Mouse (Mus musculus): ENCODE measurements around the gene Homez. TPM values are rescaled to one million over a fixed set of nuclear protein-coding genes. Genes with fewer than 3 reads are reported as not detected.

Homez gene
- polyA plus RNA-seq, 1 experiment from 2014 or later, result 10.6 TPM

- H3K4me3 ChIP-seq (replicated peaks), result no peak overlapping the region
- H3K27me3 ChIP-seq (replicated peaks), result no peaks in the 10 kb centered on the region
- no peaks in the 10 kb centered on the region for H3K9me3 ChIP-seq (replicated peaks)
- no peaks in the 10 kb centered on the region for H3K36me3 ChIP-seq
- peaks cover 10% of the 10 kb centered on the region for H3K4me1 ChIP-seq
- WGBS, result 64% methylated on average over 3 of the region's 3 CpGs
- no peak overlapping the region for H3K27ac ChIP-seq (replicated peaks)
- H3K4me2 ChIP-seq, result no peak overlapping the region
- no peak for ATAC-seq (ENCODE audit: low FRiP score)
- H3K9ac ChIP-seq (replicated peaks), result no peak overlapping the region
These were observed 4.5 kb downstream of the Homez start for GRCm38 (mm10) chr14:54866268-54866667.

DNA sequence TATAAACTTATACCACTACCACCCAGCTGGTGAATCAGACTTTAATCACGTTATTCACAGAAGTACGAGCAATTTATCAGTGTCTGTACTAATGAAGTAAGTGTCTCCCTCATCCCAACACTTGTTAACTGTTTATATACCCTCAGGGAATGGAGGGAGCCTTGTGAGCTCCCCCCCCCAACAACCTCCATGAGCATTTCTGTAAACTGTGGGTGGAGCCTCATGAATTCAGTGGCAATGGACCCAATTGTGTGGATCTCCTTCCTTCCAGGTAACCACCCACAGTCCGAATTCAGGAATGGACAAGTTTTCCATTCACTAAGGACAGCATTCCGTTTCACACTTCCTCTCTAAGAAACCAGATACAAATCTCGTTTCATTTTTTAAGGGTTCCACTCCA, 5.1 kb downstream of the Homez start:
- Histone ChIP-seq H3K27ac (replicated peaks) (no peak overlapping the region), H3K4me2 (no peak overlapping the region), H3K4me3 (replicated peaks) (no peak overlapping the region), H3K36me3 (no peaks in the 10 kb centered on the region), H3K9ac (replicated peaks) (no peak overlapping the region), H3K9me3 (replicated peaks) (no peaks in the 10 kb centered on the region), H3K27me3 (replicated peaks) (no peaks in the 10 kb centered on the region), H3K4me1 (peaks cover 10% of the 10 kb centered on the region)
- WGBS, result 85% methylated on average over 5 of the region's 5 CpGs
- no peak for ATAC-seq (ENCODE audit: low FRiP score)

- Histone ChIP-seq H3K36me3 (no peaks in the 10 kb centered on the region), H3K4me3 (replicated peaks) (peak overlapping the region; percentile 97), H3K27ac (replicated peaks) (peak overlapping the region; percentile 86), H3K4me1 (peaks cover 10% of the 10 kb centered on the region), H3K27me3 (replicated peaks) (no peaks in the 10 kb centered on the region), H3K9me3 (replicated peaks) (no peaks in the 10 kb centered on the region), H3K4me2 (peak overlapping the region; percentile 86), H3K9ac (replicated peaks) (peak overlapping the region; percentile 96)
- 16% methylated on average over 21 of the region's 21 CpGs for WGBS
- ATAC-seq (ENCODE audit: low FRiP score), result peak; percentile 23
These were observed 6.3 kb downstream of the Homez start for GRCm38 (mm10) chr14:54864313-54865036.

DNA sequence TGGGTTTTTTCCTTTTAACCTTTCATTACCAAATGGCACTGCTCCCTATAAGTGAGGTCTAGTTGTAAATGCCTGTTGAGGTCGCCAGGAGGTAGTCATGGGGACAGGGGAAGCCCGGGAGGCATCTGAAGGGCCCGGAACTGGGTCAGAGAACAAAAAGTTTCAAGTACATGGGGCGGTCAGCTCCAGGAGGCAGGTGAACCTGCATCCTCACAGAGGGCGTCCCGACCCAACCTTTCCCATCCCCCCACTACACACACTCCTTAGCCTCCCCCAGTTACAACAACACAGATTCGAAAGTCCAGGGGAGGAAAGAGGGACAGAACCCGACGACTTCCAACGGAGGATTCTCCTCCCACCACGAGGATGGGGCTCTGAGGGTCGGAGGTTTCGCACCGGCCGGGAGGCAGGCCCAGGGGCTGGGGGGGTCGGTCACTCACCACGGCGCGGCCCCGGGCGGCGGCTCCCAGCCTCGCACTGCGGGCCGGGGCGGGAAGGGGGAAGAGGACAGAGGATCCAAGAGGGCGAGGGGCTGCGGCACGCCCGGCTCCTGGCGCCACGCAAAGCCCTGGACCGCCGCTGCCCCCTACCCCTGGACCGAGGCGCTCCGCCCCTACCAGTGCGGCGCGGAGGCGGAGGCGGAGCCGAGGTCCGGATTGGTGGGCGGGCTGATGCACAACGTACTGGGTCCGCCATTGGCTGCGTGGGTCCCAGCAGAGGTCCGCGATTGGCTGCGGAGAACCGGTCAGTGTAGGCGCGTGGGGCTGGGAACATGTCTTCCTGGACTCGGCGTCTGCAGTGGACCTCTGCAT, 7.1 kb downstream of the Homez start:
- H3K27me3 ChIP-seq (replicated peaks), result no peaks in the 10 kb centered on the region
- H3K9me3 ChIP-seq (replicated peaks), result no peaks in the 10 kb centered on the region
- H3K4me3 ChIP-seq (replicated peaks), result peak overlapping the region; percentile 97
- peak; percentile 100 for ATAC-seq (ENCODE audit: low FRiP score)
- no peaks in the 10 kb centered on the region for H3K36me3 ChIP-seq
- H3K4me1 ChIP-seq, result peaks cover 10% of the 10 kb centered on the region
- H3K4me2 ChIP-seq, result peak overlapping the region; percentile 86
- under 1% methylated on average over 52 of the region's 56 CpGs for WGBS
- H3K9ac ChIP-seq (replicated peaks), result peak overlapping the region; percentile 96
- peak overlapping the region; percentile 86 for H3K27ac ChIP-seq (replicated peaks)

GRCm38 (mm10) chr14:54860511-54860910, 10.2 kb downstream of the Homez start:
- Histone ChIP-seq H3K27ac (replicated peaks) (no peak overlapping the region), H3K27me3 (replicated peaks) (no peaks in the 10 kb centered on the region), H3K4me3 (replicated peaks) (no peak overlapping the region), H3K9ac (replicated peaks) (no peak overlapping the region), H3K4me1 (peaks cover 10% of the 10 kb centered on the region), H3K36me3 (peaks cover 18% of the 10 kb centered on the region), H3K4me2 (no peak overlapping the region), H3K9me3 (replicated peaks) (no peaks in the 10 kb centered on the region)
- 32% methylated on average over 2 of the region's 2 CpGs for WGBS
- ATAC-seq (ENCODE audit: low FRiP score), result no peak

- ATAC-seq (ENCODE audit: low FRiP score), result no peak
- WGBS, result 95% methylated on average over 9 of the region's 9 CpGs
- no peak overlapping the region for H3K4me3 ChIP-seq (replicated peaks)
These were observed 12.9 kb downstream of the Homez start for GRCm38 (mm10) chr14:54857891-54858290.

GRCm38 (mm10) chr14:54856703-54857102, 14.1 kb downstream of the Homez start:
- ATAC-seq (ENCODE audit: low FRiP score), result no peak
- WGBS, result 94% methylated on average over 7 of the region's 7 CpGs

More at GRCm38 (mm10) chr14:54857891-54858290, 12.9 kb downstream of the Homez start:
- Histone ChIP-seq H3K9ac (replicated peaks) (no peak overlapping the region), H3K27me3 (replicated peaks) (no peaks in the 10 kb centered on the region), H3K4me2 (no peak overlapping the region), H3K36me3 (peaks cover 24% of the 10 kb centered on the region), H3K9me3 (replicated peaks) (no peaks in the 10 kb centered on the region), H3K27ac (replicated peaks) (no peak overlapping the region), H3K4me1 (peaks cover 2% of the 10 kb centered on the region; the same call in 1 of the 2 replicates)

DNA sequence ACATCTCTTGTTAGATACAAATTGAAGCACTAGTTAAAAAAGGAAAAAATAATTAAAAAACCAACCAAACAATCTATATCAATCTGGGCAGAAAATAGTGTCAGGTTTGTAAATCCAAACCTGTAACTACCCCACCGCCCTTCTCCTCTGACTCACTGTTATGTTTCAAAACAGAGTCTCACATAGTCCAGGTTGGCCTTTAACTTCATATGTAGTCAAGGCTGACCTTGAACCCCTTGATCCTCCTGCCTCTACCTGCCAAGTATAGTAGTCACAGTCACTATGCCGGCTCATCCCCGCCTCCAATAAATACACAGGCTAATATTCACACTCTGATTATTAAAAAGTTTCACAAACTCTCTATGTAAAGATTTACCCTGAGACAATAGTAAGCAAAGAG, 15.0 kb downstream of the Homez start:
- Histone ChIP-seq H3K4me3 (replicated peaks) (no peak overlapping the region), H3K4me1 (no peaks in the 10 kb centered on the region), H3K27ac (replicated peaks) (no peak overlapping the region), H3K4me2 (no peak overlapping the region), H3K27me3 (replicated peaks) (no peaks in the 10 kb centered on the region), H3K9ac (replicated peaks) (no peak overlapping the region), H3K9me3 (replicated peaks) (no peaks in the 10 kb centered on the region), H3K36me3 (peaks cover 24% of the 10 kb centered on the region)
- 94% methylated on average over 3 of the region's 3 CpGs for WGBS
- ATAC-seq (ENCODE audit: low FRiP score), result no peak

More at GRCm38 (mm10) chr14:54856703-54857102, 14.1 kb downstream of the Homez start:
- H3K27ac ChIP-seq (replicated peaks), result no peak overlapping the region
- no peak overlapping the region for H3K4me3 ChIP-seq (replicated peaks)
- no peaks in the 10 kb centered on the region for H3K4me1 ChIP-seq
- H3K9ac ChIP-seq (replicated peaks), result no peak overlapping the region
- H3K9me3 ChIP-seq (replicated peaks), result no peaks in the 10 kb centered on the region
- no peak overlapping the region for H3K4me2 ChIP-seq
- H3K27me3 ChIP-seq (replicated peaks), result no peaks in the 10 kb centered on the region
- H3K36me3 ChIP-seq, result peaks cover 24% of the 10 kb centered on the region

- Histone ChIP-seq H3K9ac (replicated peaks) (no peak overlapping the region), H3K27me3 (replicated peaks) (no peaks in the 10 kb centered on the region)
- WGBS, result 6% methylated on average over 4 of the region's 4 CpGs
These were observed 27.3 kb downstream of the Homez start for GRCm38 (mm10) chr14:54843461-54843860.

DNA sequence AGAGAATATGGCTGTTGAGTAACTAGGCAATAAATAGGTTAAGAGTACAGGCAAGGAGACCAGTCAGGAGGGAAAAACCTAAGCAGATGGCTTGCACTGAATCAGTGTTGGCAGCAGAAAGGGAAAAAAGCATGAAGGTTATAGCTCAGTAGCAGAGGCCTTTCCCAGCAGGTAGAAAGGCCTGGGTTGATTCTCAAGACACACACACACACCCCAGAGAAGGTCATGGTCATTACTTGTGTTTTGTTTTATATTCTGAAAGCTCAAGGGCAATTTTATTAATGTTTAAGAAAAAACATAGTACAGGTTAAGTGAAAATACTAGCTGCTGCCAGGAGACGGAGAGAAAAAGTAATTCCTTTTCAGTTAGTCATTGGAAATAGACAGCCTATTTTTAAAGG, 47.0 kb downstream of the Homez start:
- H3K4me1 ChIP-seq, result no peaks in the 10 kb centered on the region
- no peak overlapping the region for H3K9ac ChIP-seq (replicated peaks)
- no peaks in the 10 kb centered on the region for H3K9me3 ChIP-seq (replicated peaks)
- H3K4me2 ChIP-seq, result no peak overlapping the region
- no peaks in the 10 kb centered on the region for H3K27me3 ChIP-seq (replicated peaks)
- ATAC-seq (ENCODE audit: low FRiP score), result no peak
- no peaks in the 10 kb centered on the region for H3K36me3 ChIP-seq
- H3K27ac ChIP-seq (replicated peaks), result no peak overlapping the region
- WGBS, result 88% methylated on average over 1 of the region's 1 CpGs
- no peak overlapping the region for H3K4me3 ChIP-seq (replicated peaks)

More at GRCm38 (mm10) chr14:54843461-54843860, 27.3 kb downstream of the Homez start:
- Histone ChIP-seq H3K4me3 (replicated peaks) (no peak overlapping the region), H3K27ac (replicated peaks) (no peak overlapping the region), H3K36me3 (no peaks in the 10 kb centered on the region), H3K4me2 (0 out of 2 replicates have a peak overlapping the region, but pooled peaks have one; percentile 22), H3K4me1 (no peaks in the 10 kb centered on the region), H3K9me3 (replicated peaks) (no peaks in the 10 kb centered on the region)
- no peak for ATAC-seq (ENCODE audit: low FRiP score)

- 81% methylated on average over 2 of the region's 2 CpGs for WGBS
- Histone ChIP-seq H3K9ac (replicated peaks) (no peak overlapping the region), H3K36me3 (no peaks in the 10 kb centered on the region), H3K4me3 (replicated peaks) (no peak overlapping the region), H3K27me3 (replicated peaks) (no peaks in the 10 kb centered on the region), H3K27ac (replicated peaks) (no peak overlapping the region), H3K4me1 (no peaks in the 10 kb centered on the region), H3K9me3 (replicated peaks) (no peaks in the 10 kb centered on the region), H3K4me2 (no peak overlapping the region)
- ATAC-seq (ENCODE audit: low FRiP score), result no peak
These were observed 48.5 kb downstream of the Homez start for GRCm38 (mm10) chr14:54822301-54822700.

GRCm38 (mm10) chr14:54817791-54818190, 53.0 kb downstream of the Homez start:
- H3K4me2 ChIP-seq, result no peak overlapping the region
- H3K4me3 ChIP-seq (replicated peaks), result no peak overlapping the region
- H3K4me1 ChIP-seq, result no peaks in the 10 kb centered on the region
- WGBS, result 46% methylated on average over 2 of the region's 2 CpGs
- H3K27me3 ChIP-seq (replicated peaks), result no peaks in the 10 kb centered on the region
- no peak overlapping the region for H3K9ac ChIP-seq (replicated peaks)
- no peaks in the 10 kb centered on the region for H3K36me3 ChIP-seq
- no peak overlapping the region for H3K27ac ChIP-seq (replicated peaks)
- ATAC-seq (ENCODE audit: low FRiP score), result no peak
- no peaks in the 10 kb centered on the region for H3K9me3 ChIP-seq (replicated peaks)

Data from neural tube, embryonic 15.5 days (tissue).